Mouse (Mus musculus) limb, embryonic 11.5 days (tissue): ENCODE measurements around the gene Hpcal1. TPM values are rescaled to one million over a fixed set of nuclear protein-coding genes. Genes with fewer than 3 reads are reported as not detected.

ENCODE experiments used
- ATAC-seq: fragments of 200-750 bp; cut with Nextera tagmentation; 2 replicates; pipeline ENCODE4 v1.8.0; 2017; ENCODE audit warnings: low read depth; ENCODE audit not compliant: insufficient number of reproducible peaks, low FRiP score, low TSS enrichment
- DNase-seq: peaks from one replicate; pipeline ENCODE4 v3.0.0-alpha.2; 2015; ENCODE audit warnings: low spot score
- H3K27ac ChIP-seq: fragments of 300-500 bp; sonication (generic); replicated peaks from 2 replicates; pipeline ENCODE4 v1.5.1; 2014; ENCODE audit warnings: low read depth, mild to moderate bottlenecking, low read length
- H3K27me3 ChIP-seq: fragments of 300-500 bp; sonication (generic); 2 replicates; pipeline ENCODE4 v1.6.1; 2014; ENCODE audit warnings: mild to moderate bottlenecking, low read length, mixed read lengths; ENCODE audit not compliant: control insufficient read depth, insufficient read depth
- H3K36me3 ChIP-seq: fragments of 300-500 bp; sonication (generic); 2 replicates; pipeline ENCODE4 v1.6.1; 2014; ENCODE audit warnings: mild to moderate bottlenecking, low read length, moderate library complexity, mixed read lengths; ENCODE audit not compliant: control insufficient read depth, insufficient read depth
- H3K4me1 ChIP-seq: fragments of 300-500 bp; sonication (generic); 2 replicates; pipeline ENCODE4 v1.6.1; 2014; ENCODE audit warnings: low read length, mixed read lengths; ENCODE audit not compliant: control insufficient read depth, insufficient read depth
- H3K4me2 ChIP-seq: fragments of 300-500 bp; sonication (generic); 2 replicates; pipeline ENCODE4 v1.6.1; 2014; ENCODE audit warnings: low read depth, mild to moderate bottlenecking, moderate library complexity; ENCODE audit not compliant: severe bottlenecking
- H3K4me3 ChIP-seq: fragments of 300-500 bp; sonication (generic); 2 replicates; pipeline ENCODE4 v1.5.1; 2014; ENCODE audit warnings: low read depth, low read length
- H3K9ac ChIP-seq: fragments of 300-500 bp; sonication (generic); 2 replicates; pipeline ENCODE4 v1.6.1; 2014; ENCODE audit warnings: mild to moderate bottlenecking, low read length
- H3K9me3 ChIP-seq: fragments of 300-500 bp; sonication (generic); 2 replicates; pipeline ENCODE4 v1.6.1; 2016; ENCODE audit warnings: low read length; ENCODE audit not compliant: control insufficient read depth
- WGBS: fragments of 180-500 bp; shearing (Covaris S2); extraction: QIAGEN DNeasy Blood & Tissue Kit; methylation state at CpG from one replicate; pipeline ENCODE4 v1.1.7; 2014; 5-methylcytosine and 5-hydroxymethylcytosine counted together
- polyA plus RNA-seq: library from polyadenylated mRNA; unstranded; fragments of >200 nt; fragmentation: Nextera tagmentation; extraction: Ambion mirVana; gene quantifications from 2 replicates; pipeline ENCODE4 v1.2.1, GENCODE M21; 2014

Gene Hpcal1
- polyA plus RNA-seq, 1 experiment from 2014 or later = 31.1 TPM

DNA sequence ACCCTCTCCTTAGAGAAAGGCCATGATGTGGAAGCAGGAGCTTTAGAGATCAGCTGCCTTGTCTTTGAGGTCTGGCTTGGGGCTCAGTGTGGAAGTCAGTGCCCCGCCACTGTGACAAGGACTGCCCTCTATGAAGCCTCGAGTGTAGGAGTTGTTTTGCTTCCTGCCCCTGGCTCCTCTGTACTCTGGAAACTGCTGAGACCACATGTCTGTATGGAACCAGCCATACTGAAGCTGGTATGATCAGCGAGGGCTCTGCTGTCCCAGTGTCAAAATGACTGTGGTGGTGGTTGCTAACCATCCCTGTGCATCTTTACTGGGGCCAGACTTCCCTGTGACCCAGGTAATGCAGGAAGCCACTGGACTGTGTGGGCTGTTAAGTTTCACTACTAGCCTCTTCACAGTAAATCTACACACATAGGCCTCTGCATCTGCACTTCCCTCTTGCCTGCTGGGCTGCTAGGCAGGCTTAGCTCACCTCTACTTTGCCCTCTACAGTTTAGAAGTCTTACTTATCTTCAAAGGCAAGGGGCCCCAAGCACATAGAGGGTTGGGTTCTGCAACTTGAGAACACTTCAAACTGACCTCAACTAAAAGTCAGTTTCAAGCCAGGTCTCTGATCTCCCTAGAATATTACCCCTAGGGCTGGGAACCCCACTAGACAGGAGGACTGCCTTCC lies 33.9 kb downstream of the Hpcal1 start:
- Histone ChIP-seq H3K27me3 (no peaks in the 10 kb centered on the region), H3K4me2 (no peak overlapping the region), H3K36me3 (no peaks in the 10 kb centered on the region), H3K9ac (no peak overlapping the region), H3K27ac (no peak overlapping the region), H3K4me1 (peaks cover 22% of the 10 kb centered on the region), H3K4me3 (no peak overlapping the region), H3K9me3 (no peaks in the 10 kb centered on the region)
- WGBS = 56% methylated on average over 3 of the region's 3 CpGs
- no peak for ATAC-seq
- no peak for DNase-seq

DNA sequence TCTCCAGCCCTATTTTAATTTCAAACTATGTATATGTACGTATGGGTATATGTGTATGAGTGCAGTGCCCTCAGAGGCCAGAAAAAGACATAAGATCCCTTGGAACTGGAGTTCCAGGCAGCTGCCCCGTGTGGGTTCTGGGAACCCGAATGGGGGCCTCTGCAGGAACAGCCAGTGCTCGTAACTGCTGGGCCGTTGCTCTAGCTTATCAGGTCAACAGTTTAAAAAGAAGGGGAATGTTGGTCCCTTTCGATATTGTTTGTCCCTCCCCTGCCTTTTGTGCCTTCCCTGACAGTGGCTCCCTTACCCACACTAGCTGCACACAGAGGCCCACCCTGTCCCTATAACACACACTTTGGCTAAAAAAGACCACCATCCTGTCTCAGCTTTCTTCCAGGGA lies 34.9 kb downstream of the Hpcal1 start:
- DNase-seq (no peak), ATAC-seq (no peak)
- Histone ChIP-seq H3K4me1 (peaks cover 22% of the 10 kb centered on the region), H3K9me3 (no peaks in the 10 kb centered on the region), H3K4me2 (no peak overlapping the region), H3K4me3 (no peak overlapping the region), H3K9ac (no peak overlapping the region), H3K27me3 (no peaks in the 10 kb centered on the region), H3K36me3 (no peaks in the 10 kb centered on the region), H3K27ac (no peak overlapping the region)
- WGBS = 65% methylated on average over 6 of the region's 6 CpGs

DNA sequence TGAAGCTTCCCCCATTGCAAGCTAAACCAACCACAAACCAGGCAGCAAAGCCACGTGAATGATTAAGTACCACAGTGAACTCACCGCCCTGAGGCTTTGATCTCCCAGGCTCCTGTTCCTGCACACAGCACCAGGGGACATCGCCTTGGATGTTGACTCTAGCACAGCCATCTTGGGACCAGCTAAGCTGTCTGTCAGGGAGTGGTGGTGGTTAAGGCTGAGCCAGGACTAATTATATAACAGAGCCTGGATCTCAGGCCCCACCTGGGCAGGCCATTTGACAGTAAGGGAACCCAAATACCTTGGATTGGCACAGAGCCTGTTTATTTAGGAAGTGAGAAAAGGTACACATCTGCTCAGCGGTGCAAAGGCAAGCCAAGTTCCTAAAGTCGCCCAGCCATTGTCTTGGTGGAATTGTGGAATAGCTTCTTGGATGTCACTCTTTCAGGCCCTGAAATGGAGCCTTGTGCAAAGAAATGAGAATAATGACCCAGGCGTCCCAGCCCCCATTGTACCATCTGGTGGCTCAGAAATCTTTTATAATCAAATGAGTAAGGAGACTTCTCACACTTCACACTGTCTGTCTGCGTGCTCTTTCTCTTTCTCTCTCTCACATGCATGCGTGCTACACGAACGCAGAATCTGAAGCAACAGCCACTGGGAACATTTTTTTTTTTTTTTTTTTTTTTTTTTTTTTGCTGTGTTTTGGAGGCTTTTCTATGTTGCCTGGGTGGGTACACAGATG lies 36.1 kb downstream of the Hpcal1 start:
- H3K4me2 ChIP-seq = no peak overlapping the region
- H3K36me3 ChIP-seq = no peaks in the 10 kb centered on the region
- H3K4me1 ChIP-seq = peaks cover 22% of the 10 kb centered on the region
- DNase-seq = peak; percentile 34
- H3K9ac ChIP-seq = no peak overlapping the region
- ATAC-seq = no peak
- no peak overlapping the region for H3K27ac ChIP-seq
- no peaks in the 10 kb centered on the region for H3K9me3 ChIP-seq
- H3K4me3 ChIP-seq = no peak overlapping the region
- WGBS = 71% methylated on average over 10 of the region's 10 CpGs
- no peaks in the 10 kb centered on the region for H3K27me3 ChIP-seq

DNA sequence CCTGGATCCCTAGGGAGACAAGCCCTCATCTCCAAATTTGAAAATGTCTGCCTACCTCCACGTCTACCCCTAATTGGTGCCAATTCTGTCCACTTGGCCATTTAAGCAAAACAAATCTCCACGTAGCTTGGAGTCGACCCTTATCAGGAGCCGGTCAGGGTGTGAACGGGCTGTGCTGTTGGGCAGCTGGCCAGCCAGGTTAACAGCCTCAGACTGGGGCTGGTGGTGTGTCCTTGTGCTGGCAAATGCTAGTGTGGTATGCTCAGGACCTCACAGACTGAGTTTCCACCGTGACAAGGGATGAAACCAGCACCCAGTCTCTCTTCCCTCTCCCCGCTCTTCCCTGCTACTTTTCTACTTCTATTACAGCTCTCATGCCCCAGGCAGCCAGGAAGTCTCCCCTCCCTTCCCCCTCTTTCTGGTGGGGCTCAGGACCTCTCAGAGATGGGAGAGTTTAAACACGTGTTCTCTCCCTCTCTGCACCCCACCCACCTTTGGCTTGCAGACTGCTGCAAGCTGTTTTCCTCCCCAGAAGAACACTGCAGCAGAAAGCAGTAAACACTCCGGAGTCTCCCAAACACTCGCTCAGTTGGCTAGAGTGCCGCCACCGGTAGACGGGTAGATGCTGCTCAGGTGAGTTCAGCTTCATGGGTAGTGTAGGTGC lies 37.2 kb downstream of the Hpcal1 start:
- WGBS = 45% methylated on average over 13 of the region's 13 CpGs
- Histone ChIP-seq H3K27me3 (no peaks in the 10 kb centered on the region), H3K36me3 (no peaks in the 10 kb centered on the region), H3K4me2 (no peak overlapping the region), H3K4me3 (no peak overlapping the region), H3K27ac (no peak overlapping the region; the same call in 1 of the 2 replicates), H3K9me3 (no peaks in the 10 kb centered on the region), H3K4me1 (peaks cover 22% of the 10 kb centered on the region), H3K9ac (no peak overlapping the region)
- peak; percentile 32 for DNase-seq
- no peak for ATAC-seq

DNA sequence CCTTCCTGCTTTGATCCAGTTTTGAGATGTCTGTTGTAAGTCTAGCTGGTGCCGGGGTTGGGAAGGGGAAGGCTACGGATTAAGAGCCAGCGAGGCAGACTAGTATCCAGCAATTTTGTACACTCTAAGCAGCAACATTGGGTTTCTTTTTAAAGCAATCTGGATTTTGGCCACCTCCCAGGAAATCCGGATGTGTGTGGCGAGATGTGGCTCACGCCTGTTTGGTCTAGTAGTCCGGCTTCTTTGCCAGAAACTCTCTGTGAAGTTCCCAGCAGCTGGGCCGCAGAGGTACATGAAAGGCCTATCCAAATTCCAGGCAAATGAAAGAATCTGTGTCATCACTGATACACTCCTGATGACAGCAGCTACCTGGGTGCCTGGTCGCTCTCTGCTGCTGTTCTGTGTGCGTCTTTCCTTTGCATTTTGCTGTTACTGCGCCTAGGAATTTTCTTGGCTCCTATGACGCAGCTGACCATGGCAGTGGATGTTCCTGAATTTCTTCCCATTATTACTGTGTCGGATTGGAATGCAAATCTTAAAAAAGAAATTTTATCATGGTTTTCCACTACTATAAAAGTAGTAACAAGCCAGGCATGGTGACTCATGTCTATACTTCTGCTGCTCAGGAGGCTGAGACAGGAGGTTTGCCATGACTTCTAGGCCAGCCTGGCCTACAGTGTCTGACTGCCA lies 38.7 kb downstream of the Hpcal1 start:
- H3K9me3 ChIP-seq = no peaks in the 10 kb centered on the region
- H3K27me3 ChIP-seq = no peaks in the 10 kb centered on the region
- DNase-seq = no peak
- H3K4me3 ChIP-seq = no peak overlapping the region
- H3K9ac ChIP-seq = no peak overlapping the region
- no peak overlapping the region for H3K27ac ChIP-seq
- WGBS = 93% methylated on average over 13 of the region's 13 CpGs
- H3K4me2 ChIP-seq = no peak overlapping the region
- no peaks in the 10 kb centered on the region for H3K36me3 ChIP-seq
- ATAC-seq = no peak
- H3K4me1 ChIP-seq = peaks cover 29% of the 10 kb centered on the region

DNA sequence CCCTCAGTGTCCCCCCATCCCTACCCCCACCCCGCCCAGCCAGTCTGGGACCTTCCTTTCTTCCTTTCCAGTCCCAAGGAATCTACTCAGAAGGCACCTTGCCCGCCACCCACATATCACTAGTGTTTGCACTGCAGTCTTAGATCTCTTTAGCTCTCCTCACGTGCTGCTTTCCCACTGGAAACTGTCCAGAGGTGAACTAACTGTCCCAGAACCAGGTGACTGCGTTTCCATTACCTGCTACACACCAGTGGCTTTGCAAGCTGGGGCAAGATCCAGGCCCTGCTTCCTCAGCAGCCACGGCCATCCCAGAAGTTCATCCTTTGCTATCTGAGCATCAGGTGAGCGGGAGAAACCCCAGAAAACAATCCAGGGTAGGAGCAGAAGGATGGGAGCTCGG lies 41.4 kb downstream of the Hpcal1 start:
- no peak overlapping the region for H3K4me2 ChIP-seq
- peaks cover 18% of the 10 kb centered on the region for H3K4me1 ChIP-seq
- H3K9me3 ChIP-seq = no peaks in the 10 kb centered on the region
- no peaks in the 10 kb centered on the region for H3K36me3 ChIP-seq
- no peak overlapping the region for H3K9ac ChIP-seq
- no peak overlapping the region for H3K27ac ChIP-seq
- H3K4me3 ChIP-seq = no peak overlapping the region
- ATAC-seq = no peak
- DNase-seq = no peak
- H3K27me3 ChIP-seq = no peaks in the 10 kb centered on the region
- 81% methylated on average over 7 of the region's 7 CpGs for WGBS

DNA sequence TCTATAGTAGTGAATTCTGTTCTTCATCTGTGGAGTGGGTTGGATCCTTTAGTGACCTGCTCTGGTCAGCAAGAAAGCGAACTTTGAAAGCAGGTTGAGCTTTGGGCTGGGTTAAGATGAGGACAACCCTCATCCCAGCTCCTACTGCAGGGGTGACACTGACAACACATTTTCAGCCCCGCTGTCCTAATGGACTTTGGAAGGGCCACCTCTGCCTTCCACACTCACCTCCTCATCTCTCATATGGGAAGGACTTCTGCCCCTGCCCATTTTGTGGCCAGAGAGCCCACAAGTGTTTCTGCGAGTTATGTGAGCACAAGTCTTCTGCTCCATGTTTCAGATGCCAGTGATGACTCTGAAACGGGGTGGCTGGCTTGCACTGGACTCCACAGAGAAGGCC lies 41.9 kb downstream of the Hpcal1 start:
- DNase-seq (no peak), ATAC-seq (no peak)
- no peak overlapping the region for H3K4me2 ChIP-seq
- H3K9ac ChIP-seq = no peak overlapping the region
- H3K27ac ChIP-seq = no peak overlapping the region
- no peaks in the 10 kb centered on the region for H3K9me3 ChIP-seq
- 82% methylated on average over 4 of the region's 4 CpGs for WGBS
- no peak overlapping the region for H3K4me3 ChIP-seq
- no peaks in the 10 kb centered on the region for H3K36me3 ChIP-seq
- H3K27me3 ChIP-seq = no peaks in the 10 kb centered on the region
- peaks cover 14% of the 10 kb centered on the region for H3K4me1 ChIP-seq
